Mouse (Mus musculus) stomach, embryonic 16.5 days (tissue): ENCODE data around the gene Rnf222. TPM values are rescaled to one million over a fixed set of nuclear protein-coding genes. Genes with fewer than 3 reads are reported as not detected.

ENCODE experiments used
- ATAC-seq: fragments of 200-750 bp; cut with Nextera tagmentation; 2 replicates; pipeline ENCODE4 v1.8.0; 2017; ENCODE audit warnings: moderate number of reproducible peaks, moderate TSS enrichment; ENCODE audit not compliant: insufficient read depth, low FRiP score
- H3K27ac ChIP-seq: fragments of 300-500 bp; sonication (generic); 2 replicates; pipeline ENCODE4 v1.5.1; 2014; ENCODE audit warnings: low read length
- H3K27me3 ChIP-seq: fragments of 300-500 bp; sonication (generic); 2 replicates; pipeline ENCODE4 v1.6.1; 2014; ENCODE audit warnings: low read length, control low read depth, mixed read lengths; ENCODE audit not compliant: control insufficient read depth, insufficient read depth
- H3K36me3 ChIP-seq: fragments of 300-500 bp; sonication (generic); 2 replicates; pipeline ENCODE4 v1.6.1; 2014; ENCODE audit warnings: low read length; ENCODE audit not compliant: control insufficient read depth, insufficient read depth
- H3K4me1 ChIP-seq: fragments of 300-500 bp; sonication (generic); 2 replicates; pipeline ENCODE4 v1.6.1; 2014; ENCODE audit warnings: low read length, control low read depth, mixed read lengths; ENCODE audit not compliant: control insufficient read depth, insufficient read depth
- H3K4me2 ChIP-seq: fragments of 300-500 bp; sonication (generic); 2 replicates; pipeline ENCODE4 v1.6.1; 2014; ENCODE audit warnings: low read depth, low read length, mixed read lengths
- H3K4me3 ChIP-seq: fragments of 300-500 bp; sonication (generic); replicated peaks from 2 replicates; pipeline ENCODE4 v1.5.1; 2014; ENCODE audit warnings: mild to moderate bottlenecking, low read length
- H3K9ac ChIP-seq: fragments of 300-500 bp; sonication (generic); 2 replicates; pipeline ENCODE4 v1.6.1; 2014; ENCODE audit warnings: low read length
- H3K9me3 ChIP-seq: fragments of 300-500 bp; sonication (generic); replicated peaks from 2 replicates; pipeline ENCODE4 v1.6.1; 2016; ENCODE audit warnings: low read length, control low read depth; ENCODE audit not compliant: control insufficient read depth
- WGBS: fragments of 180-500 bp; shearing (Covaris S2); extraction: QIAGEN DNeasy Blood & Tissue Kit; methylation state at CpG from one replicate; pipeline ENCODE4 v1.1.7; 2014; 5-methylcytosine and 5-hydroxymethylcytosine counted together
- polyA plus RNA-seq: library from polyadenylated mRNA; unstranded; fragments of >200 nt; fragmentation: Nextera tagmentation; extraction: Ambion mirVana; gene quantifications from 2 replicates; pipeline ENCODE4 v1.2.1, GENCODE M21; 2015

Gene Rnf222
- polyA plus RNA-seq = 1.7 and 2.9 TPM in 2 replicates

DNA sequence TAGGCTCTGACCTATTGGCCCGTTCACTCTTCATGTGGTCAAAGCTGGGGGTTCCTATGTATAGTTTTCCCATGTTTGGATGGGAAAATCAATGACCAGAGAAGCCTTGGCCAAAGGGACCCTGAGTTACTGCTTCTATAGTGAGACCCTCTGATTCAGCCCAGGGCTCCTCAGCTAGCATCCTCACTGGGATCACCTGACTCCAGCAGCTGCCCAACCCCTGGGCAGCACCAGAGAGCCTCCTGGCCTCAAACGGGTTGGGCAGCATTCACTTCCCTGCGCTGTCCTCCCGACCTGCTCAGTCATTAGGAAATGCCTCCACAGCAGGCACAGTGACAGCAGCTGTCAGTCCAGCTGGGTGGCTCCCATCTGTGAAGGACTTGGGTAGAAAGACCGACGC lies at the start of gene Rnf222:
Gene Rnf222 (plus strand): TSS at position 301 of the 400 bp plus-strand sequence.
- H3K9ac ChIP-seq = no peak within 1 kb of the TSS
- H3K4me1 ChIP-seq = no peaks in the 10 kb centered on the region
- no peak within 1 kb of the TSS for H3K4me2 ChIP-seq
- ATAC-seq = no peak
- no peaks in the 10 kb centered on the region for H3K27me3 ChIP-seq
- H3K9me3 ChIP-seq = no peaks in the 10 kb centered on the region
- WGBS = 26% methylated on average over 6 of the region's 6 CpGs
- peak within 1 kb of the TSS; percentile 29; the same call in 1 of the 2 replicates for H3K27ac ChIP-seq
- H3K4me3 ChIP-seq = no peak within 1 kb of the TSS
- H3K36me3 ChIP-seq = no peaks in the 10 kb centered on the region

GRCm38 (mm10) chr11:68839606-68840005 lies 48.7 kb upstream of the Rnf222 start:
- Histone ChIP-seq H3K27ac (no peak overlapping the region), H3K36me3 (peaks cover 38% of the 10 kb centered on the region), H3K4me1 (no peaks in the 10 kb centered on the region), H3K9ac (no peak overlapping the region), H3K27me3 (no peaks in the 10 kb centered on the region), H3K9me3 (no peaks in the 10 kb centered on the region), H3K4me3 (no peak overlapping the region), H3K4me2 (no peak overlapping the region)
- no peak for ATAC-seq
- 66% methylated on average over 5 of the region's 5 CpGs for WGBS

GRCm38 (mm10) chr11:68850862-68851261 lies 37.5 kb upstream of the Rnf222 start:
- 64% methylated on average over 7 of the region's 7 CpGs for WGBS
- no peak for ATAC-seq
- Histone ChIP-seq H3K36me3 (no peaks in the 10 kb centered on the region), H3K9me3 (no peaks in the 10 kb centered on the region), H3K9ac (peak overlapping the region; percentile 49), H3K4me1 (peaks cover 30% of the 10 kb centered on the region), H3K4me2 (peak overlapping the region; percentile 46), H3K4me3 (peak overlapping the region; percentile 15; the same call in 1 of the 2 replicates), H3K27ac (no peak overlapping the region; the same call in 1 of the 2 replicates), H3K27me3 (no peaks in the 10 kb centered on the region)

GRCm38 (mm10) chr11:68851644-68852485 lies 36.5 kb upstream of the Rnf222 start:
- Histone ChIP-seq H3K27ac (peak overlapping the region; percentile 99), H3K27me3 (no peaks in the 10 kb centered on the region), H3K9ac (peak overlapping the region; percentile 94), H3K9me3 (no peaks in the 10 kb centered on the region), H3K4me3 (peak overlapping the region; percentile 82), H3K36me3 (no peaks in the 10 kb centered on the region), H3K4me2 (peak overlapping the region; percentile 78), H3K4me1 (peaks cover 30% of the 10 kb centered on the region)
- ATAC-seq = no peak
- 2% methylated on average over 13 of the region's 13 CpGs for WGBS

- WGBS = under 1% methylated on average over 36 of the region's 36 CpGs
Measured at GRCm38 (mm10) chr11:68852486-68852901, 35.9 kb upstream of the Rnf222 start.

DNA sequence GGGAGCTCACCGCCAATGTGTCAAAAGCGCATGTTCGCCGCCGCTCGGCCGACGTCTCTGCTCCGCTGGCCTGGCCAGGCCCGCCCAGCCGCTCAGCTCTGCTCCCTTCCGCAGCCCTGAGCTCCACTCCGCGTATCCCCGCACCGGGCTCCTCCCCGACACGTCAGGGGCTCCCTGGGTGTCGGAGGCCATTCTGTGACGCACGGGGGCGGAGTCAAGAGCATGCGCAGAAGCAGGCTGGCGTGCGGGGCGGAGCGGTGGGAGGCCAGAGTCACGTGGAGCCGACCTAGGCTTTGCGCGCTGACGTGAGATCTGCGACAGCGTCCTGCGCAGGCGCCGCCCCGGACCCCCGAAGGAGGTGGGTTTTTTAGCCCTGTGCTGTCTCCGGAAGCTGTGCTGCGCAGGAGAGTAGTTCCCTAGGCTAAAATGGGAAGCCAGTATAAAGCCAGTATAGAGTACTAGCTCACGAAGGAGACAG lies 35.4 kb upstream of the Rnf222 start:
- Histone ChIP-seq H3K4me3 (peak overlapping the region; percentile 82), H3K27ac (peak overlapping the region; percentile 99), H3K4me2 (peak overlapping the region; percentile 78), H3K9ac (peak overlapping the region; percentile 94), H3K36me3 (no peaks in the 10 kb centered on the region), H3K27me3 (no peaks in the 10 kb centered on the region), H3K4me1 (peaks cover 27% of the 10 kb centered on the region), H3K9me3 (no peaks in the 10 kb centered on the region)
- WGBS = under 1% methylated on average over 42 of the region's 42 CpGs
- peak; percentile 99 for ATAC-seq

More at GRCm38 (mm10) chr11:68852486-68852901, 35.9 kb upstream of the Rnf222 start:
- H3K36me3 ChIP-seq = no peaks in the 10 kb centered on the region
- H3K9ac ChIP-seq = peak overlapping the region; percentile 94
- no peaks in the 10 kb centered on the region for H3K27me3 ChIP-seq
- peak overlapping the region; percentile 99 for H3K27ac ChIP-seq
- ATAC-seq = peak; percentile 59
- peak overlapping the region; percentile 82 for H3K4me3 ChIP-seq
- H3K4me1 ChIP-seq = peaks cover 28% of the 10 kb centered on the region
- no peaks in the 10 kb centered on the region for H3K9me3 ChIP-seq
- peak overlapping the region; percentile 78 for H3K4me2 ChIP-seq

GRCm38 (mm10) chr11:68853611-68854401 lies 34.5 kb upstream of the Rnf222 start:
- WGBS = 25% methylated on average over 14 of the region's 14 CpGs
- H3K27me3 ChIP-seq = no peaks in the 10 kb centered on the region
- peak overlapping the region; percentile 89 for H3K27ac ChIP-seq
- H3K9ac ChIP-seq = peak overlapping the region; percentile 63
- no peaks in the 10 kb centered on the region for H3K9me3 ChIP-seq
- peaks cover 27% of the 10 kb centered on the region for H3K4me1 ChIP-seq
- H3K4me3 ChIP-seq = peak overlapping the region; percentile 82
- peak; percentile 19; the same call in 1 of the 2 replicates for ATAC-seq
- H3K36me3 ChIP-seq = no peaks in the 10 kb centered on the region
- peak overlapping the region; percentile 66 for H3K4me2 ChIP-seq

GRCm38 (mm10) chr11:68854621-68855020 lies 33.7 kb upstream of the Rnf222 start:
- Histone ChIP-seq H3K27me3 (no peaks in the 10 kb centered on the region), H3K36me3 (no peaks in the 10 kb centered on the region), H3K4me3 (no peak overlapping the region), H3K4me2 (no peak overlapping the region), H3K4me1 (peaks cover 27% of the 10 kb centered on the region), H3K9me3 (no peaks in the 10 kb centered on the region), H3K27ac (peak overlapping the region; percentile 47), H3K9ac (no peak overlapping the region)
- ATAC-seq = no peak
- WGBS = 82% methylated on average over 3 of the region's 3 CpGs
